Mouse (Mus musculus): Measurements from ENCODE around the gene Tuba1b. TPM values are rescaled to one million over a fixed set of nuclear protein-coding genes. Genes with fewer than 3 reads are reported as not detected.

Tuba1b gene
- polyA plus RNA-seq, 1 experiment, result 181 TPM

DNA sequence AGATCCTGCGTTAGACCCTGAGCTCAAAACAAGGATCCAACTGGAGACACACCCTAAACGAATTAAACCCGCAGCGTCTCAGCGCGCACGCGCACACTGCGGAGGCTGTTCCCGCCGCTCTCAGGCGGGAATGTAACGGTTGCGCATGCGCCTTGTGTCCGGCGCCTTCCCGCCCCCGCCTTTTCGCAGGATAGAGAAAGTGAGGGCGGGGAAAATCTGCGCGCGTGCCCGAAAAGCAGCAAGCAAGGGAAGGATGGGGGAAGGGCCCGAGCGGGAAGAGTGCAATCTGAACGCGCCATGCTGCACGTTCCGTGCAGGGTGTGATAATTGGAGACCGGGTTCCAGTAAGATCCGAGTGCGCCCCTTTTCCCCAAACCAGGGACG, 540 bp downstream of the Tuba1b start:
- no peak for TF ChIP-seq GATA1 (IDR thresholded peaks at IDR 0.05; ENCODE audit: low read length)

DNA sequence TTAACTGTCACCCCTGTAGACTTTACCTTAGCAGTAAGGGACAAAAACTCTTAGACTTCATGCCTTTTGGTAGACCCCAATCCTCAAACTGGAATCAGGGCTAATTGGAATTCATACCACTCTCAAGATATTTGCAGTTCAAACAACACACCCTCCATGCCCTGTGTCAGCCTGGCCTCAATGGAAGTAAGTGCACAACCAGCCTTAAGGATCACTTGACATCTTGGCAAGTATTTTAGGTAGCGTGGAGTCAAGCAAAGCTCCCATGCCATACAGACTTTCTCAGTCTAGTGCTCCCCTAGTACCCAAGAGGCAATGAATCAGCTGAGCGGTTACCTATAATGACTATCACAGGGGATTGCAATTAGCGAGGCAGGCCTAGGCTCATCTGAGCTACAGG, 3.4 kb downstream of the Tuba1b start:
- TF ChIP-seq GATA1 (IDR thresholded peaks at IDR 0.05; ENCODE audit: low read length), result no peak

DNA sequence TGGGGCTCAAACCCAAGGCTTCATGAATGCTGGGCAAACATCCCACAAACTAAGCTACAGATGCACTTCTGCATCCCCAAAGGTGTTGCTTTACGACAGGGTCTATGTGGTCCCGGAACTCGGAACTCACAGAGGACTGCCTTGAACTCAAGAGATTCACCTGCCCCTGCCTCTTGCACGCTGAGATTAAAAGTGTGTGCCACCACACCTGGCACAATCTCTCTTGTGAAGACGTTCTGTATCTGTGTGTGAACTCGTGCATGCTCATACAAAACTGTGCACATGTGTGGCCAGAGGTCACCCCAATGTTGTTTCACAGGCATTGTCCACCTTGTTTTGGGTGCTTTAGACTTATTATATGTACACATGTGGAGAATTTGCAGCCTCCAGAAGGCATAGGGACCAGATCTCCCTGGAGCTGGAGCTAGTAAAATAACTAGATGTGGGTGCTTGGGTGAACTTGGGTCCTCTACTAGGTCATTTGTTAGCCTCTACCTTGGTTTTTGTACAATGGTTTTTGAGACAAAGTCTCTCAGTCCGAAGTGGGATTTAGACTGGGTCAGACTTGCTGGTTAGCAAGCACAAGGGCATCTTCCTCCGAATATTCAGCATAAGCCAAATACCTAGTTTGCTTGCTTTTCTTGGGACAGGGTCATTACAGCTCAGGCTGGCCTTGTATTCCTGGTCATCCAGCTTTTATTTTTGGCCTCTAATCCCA, 4.2 kb downstream of the Tuba1b start:
- TF ChIP-seq GATA1 (IDR thresholded peaks at IDR 0.05; ENCODE audit: low read length), result no peak

DNA sequence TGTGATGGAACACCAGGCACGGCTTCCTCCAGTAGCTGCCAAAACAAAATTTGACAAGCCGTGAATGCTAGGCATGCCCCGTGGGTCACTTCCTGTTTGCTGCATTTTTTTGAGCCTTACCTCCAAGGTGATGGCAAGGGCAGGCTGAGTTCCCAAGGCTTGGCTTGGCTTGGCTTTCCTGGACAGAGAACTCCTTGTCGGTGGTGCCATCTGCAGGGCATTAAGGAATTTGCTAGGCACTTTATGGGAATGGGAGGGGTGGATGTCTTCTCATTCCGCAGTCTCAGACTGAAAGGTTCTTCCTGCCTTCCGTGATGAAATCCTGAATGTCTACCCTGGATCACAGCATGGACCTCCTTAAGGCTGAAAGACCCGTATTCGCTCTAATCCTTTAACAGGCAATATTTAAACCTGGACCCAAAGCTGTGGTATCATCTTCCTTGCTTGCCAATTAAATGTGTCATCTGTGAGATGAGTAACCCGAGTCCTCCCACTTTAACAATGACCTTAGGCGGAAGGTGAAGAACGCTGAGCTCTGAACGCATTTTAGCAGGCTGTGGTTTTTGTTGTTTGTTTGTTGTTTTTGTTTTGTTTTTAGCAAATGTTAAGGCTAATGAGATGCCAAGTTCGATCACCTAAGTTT, 5.6 kb downstream of the Tuba1b start:
- TF ChIP-seq GATA1 (IDR thresholded peaks at IDR 0.05; ENCODE audit: low read length), result no peak

DNA sequence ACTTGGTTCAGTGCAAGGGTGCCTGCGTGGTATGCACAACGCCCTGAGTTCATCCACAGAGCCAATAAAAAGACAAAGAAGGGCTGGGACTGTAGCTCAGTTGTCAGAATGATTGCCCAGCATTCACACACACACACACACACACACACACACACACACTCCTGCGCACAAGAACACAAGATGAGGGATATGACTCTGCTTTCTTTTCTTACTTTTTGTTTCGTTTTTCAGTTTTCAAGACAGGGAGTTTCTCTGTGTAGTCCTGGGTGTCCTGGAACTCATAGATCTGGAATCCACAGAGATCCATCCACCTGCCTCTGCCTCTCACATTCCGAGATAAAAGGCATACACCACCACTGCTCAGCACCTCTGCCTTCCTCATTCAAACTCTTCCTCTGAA, 6.8 kb downstream of the Tuba1b start:
- TF ChIP-seq GATA1 (IDR thresholded peaks at IDR 0.05; ENCODE audit: low read length), result no peak

DNA sequence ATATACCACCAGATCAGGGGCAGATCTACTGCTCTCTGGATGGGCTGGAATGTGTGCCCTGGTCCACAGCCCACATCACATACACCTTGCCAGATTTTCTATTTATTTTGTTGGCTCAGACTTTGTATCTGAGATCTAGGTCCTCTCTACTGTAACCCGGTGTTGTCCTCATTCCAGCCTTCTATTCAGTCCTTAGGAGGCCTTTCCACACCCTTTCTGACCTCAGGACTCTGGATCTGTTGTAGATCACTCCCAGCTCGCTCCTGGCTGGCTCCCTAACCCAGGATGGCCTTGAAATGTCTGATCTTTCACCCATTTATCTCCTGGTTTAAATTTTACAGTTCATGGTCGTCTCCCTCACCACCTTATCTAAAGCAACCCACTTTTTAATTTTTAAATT, 9.7 kb downstream of the Tuba1b start:
- TF ChIP-seq GATA1 (IDR thresholded peaks at IDR 0.05; ENCODE audit: low read length), result no peak

DNA sequence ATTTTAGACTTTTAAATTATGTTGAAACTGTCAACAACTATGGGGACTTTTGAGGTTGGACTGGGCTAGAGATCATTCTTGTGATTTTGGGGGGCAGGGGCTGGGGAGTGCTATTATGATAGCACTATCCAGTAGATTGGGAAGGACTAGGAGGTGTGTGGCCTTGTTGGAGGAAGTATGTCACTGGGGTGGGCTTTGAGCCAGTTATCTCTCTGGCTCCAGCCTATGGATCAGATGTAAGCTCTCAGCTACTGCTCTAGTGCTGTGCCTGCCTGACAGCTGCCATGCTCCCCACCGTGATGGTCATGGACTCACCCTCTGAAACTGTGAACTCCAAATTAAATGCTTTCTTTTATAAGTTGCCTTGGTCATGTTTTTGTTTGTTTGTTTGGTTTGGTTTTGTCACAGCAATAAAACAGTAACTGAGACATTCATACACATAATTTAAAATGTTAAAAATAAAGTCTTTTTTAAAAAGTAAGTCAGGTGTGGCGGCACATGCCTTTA, 11.3 kb downstream of the Tuba1b start:
- TF ChIP-seq GATA1 (IDR thresholded peaks at IDR 0.05; ENCODE audit: low read length), result no peak

DNA sequence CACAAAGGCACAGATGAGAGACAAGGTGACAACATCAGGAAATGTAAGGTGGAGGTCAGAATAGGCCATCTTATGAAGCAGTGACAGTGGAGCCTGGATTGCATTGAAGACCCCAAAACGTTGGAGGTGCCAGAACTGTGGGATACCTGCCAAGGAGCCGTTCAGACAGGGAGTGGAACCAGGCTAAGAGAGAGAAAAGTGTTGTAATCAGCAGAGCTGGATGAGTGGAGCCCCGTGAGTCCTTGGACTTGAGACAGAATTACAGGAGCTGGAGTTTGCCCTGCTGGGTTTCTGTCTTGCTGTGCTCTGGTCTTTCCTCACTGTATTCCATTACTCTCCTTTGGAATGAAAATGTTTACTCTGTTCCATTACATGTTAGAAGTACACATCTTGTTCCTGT, 11.8 kb downstream of the Tuba1b start:
- TF ChIP-seq GATA1 (IDR thresholded peaks at IDR 0.05; ENCODE audit: low read length), result no peak

DNA sequence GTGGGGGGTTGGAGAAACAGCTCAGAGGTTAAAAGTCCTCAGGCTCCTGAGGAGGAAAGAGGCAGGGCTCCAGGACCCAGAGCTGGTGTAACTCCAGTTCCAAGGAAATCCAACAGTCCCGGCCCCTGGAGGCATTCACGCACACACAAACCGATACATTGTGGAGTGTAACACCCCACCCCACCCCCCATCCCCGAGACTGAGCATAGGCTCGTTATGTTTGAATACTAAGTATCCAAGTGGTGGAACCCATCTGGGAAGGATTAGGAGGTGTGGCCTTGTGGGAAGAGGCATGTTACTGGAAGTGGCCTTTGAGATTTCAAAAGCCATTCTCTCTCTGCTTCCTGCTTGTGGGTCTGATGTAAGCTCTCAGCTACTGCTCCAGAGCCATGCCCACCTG, 12.9 kb downstream of the Tuba1b start:
- TF ChIP-seq GATA1 (IDR thresholded peaks at IDR 0.05; ENCODE audit: low read length), result no peak

DNA sequence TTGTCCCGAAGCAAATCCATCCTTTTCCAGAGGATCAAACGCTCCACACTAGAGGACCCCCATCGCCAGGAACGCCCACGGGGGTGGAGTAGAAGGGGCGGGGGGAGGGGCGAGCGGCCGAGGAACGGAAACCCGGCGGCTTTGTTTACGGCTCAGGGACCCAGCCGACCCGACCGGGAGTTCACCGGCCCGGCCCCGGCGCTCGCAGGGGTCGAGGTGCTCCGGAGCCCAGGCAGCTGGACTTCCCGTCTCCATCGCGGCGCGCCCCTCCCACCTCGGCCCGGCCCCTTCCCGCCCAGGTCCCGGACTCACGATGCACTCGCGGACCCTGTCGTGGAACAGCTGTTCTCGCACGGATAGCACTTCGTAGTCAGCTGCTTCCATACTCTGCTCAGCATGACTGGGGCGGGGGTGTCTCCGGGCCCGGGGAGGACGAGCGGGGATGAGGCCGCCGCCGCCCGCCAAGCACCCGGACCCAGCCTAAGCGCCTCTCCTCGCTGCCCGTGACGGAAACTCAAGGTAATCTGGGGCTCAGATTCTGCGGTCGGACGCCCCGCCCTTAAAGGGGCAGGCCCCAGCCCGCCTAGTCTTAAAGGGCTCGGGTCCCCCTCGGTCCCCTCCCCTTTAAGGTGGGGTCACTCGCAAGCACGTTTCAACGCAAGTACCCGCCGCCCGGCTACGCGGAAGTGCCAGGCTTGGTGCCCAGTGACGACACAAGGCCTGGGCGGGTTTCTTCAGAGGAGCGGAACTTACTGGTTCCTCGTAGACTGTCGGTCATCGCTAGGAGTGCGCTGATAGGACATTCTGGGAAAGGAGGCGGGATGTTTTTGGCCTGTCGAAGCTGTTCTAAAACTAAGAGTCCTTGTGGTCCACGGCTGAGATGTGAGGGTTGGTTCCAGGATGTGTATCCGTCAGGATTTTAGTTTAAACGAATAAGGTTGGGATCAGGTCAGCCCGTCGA, 16.5 kb downstream of the Tuba1b start, which contains the start of gene Lmbr1l:
TSS of gene Lmbr1l (minus strand) at position 694 of the 961 bp plus-strand sequence.
- TF ChIP-seq GATA1 (IDR thresholded peaks at IDR 0.05; ENCODE audit: low read length), result no peak

DNA sequence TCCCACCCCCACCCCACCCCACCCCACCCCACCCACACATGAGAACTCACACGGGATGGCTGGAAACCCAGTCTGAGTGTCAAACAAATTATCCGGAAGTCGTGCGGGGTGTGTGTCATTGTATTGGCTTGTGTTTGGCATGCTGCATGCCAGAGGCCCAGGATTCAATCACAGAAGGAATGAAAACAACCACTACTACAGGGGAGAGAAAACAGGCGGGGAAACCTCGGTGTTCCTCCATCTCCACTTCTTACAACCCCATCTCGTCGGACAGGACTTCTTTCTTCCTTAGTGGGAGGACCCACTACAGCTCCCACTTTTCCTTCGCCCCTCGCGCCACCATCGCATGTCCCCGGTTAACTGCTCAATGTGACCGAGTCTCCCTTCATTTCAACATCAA, 17.3 kb downstream of the Tuba1b start:
- TF ChIP-seq GATA1 (IDR thresholded peaks at IDR 0.05; ENCODE audit: low read length), result no peak

DNA sequence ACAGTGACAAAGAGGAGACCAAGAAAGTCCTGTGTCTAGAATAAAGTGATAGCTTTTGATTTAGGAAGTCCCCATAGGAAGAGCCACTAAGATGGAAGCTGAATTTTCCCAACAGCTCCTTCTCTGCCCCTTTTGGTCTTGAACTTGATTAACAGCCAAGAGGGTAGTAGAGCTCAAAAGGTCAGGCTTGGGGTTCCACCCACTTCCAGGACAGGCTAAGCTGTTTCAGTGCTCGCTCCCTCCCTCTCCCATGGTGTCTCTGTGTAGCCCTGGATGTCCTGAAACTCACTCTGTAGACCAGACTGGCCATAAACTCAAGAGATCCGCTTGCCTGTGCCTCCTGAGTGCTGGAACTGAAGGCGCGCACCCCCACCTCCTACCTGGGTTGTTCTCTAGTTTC, 18.3 kb downstream of the Tuba1b start:
- TF ChIP-seq GATA1 (IDR thresholded peaks at IDR 0.05; ENCODE audit: low read length), result no peak

DNA sequence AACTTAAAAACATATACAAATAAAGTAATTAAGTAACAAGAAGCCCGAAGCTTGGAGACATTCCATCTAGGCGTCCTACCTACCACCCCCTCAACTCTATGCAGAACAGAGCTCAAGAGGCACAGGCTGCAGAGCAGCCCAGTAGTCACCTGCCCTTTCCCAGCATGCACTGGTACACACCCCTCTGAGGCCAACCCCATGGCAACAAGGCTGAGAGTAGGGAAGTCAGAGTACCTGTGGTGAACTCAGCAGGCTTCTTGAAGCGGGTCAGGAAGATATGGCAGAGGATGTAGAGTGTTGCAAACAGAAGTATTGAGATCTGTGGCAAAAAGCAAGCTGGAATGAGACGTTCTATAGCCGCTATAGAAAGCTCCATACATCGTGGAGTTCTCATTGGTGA, 19.5 kb downstream of the Tuba1b start:
- no peak for TF ChIP-seq GATA1 (IDR thresholded peaks at IDR 0.05; ENCODE audit: low read length)

DNA sequence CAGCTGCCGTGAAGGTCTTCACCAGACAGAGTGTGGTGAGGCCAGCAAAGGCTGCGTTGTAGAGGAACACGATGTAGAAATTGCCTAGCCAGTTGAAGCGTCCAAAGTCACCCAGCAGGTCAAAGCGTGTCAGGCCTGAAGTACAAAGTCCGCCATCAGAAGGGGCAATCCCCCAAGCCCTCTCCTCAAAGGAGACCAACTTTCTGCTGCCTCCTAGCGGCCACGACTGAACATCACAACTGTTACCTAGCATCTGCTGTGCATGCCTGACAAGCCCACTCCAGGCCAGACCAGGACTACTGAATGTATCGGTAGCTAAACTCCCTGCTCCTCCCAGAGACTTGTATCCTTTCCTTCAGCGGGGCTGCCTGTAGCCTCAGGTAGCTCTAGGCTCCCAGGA, 29.7 kb downstream of the Tuba1b start:
- TF ChIP-seq GATA1 (IDR thresholded peaks at IDR 0.05; ENCODE audit: low read length), result no peak

DNA sequence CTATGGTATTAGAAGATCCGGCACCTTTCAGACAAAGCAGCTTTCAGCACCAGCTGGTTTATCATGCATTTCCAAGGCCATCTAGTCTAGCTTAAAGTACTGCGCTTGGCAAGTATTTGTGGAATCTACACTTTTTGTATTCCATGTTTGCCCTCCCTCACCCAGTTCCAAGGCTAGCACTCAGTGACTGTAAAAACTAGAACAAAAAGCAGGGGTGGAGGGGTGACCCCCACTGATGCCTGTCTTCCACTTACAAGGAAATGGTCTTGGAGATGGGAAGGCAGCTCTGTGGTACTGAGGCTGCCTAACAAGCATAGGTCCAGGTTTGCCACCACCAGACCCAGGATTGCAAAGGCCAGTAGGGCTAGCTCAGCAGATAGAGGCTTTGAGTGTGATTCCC, 31.8 kb downstream of the Tuba1b start:
- TF ChIP-seq GATA1 (IDR thresholded peaks at IDR 0.05; ENCODE audit: low read length), result no peak

DNA sequence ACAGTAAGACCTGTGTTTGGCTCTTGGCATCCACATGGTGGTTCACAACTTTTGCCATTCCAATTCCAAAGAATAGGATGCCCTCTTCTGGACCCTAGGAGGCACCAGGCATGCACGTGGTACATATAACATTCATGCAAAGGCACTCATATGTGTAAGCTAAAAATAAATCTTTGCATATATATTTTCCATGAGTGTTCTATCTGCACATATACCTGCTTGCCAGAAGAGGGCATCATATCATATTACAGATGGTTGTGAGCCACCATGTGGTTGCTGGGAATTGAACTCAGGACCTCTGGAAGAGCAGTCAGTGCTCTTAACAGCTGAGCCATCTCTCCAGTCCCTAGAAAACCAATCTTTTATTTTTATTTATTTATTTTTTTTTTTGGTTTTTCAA, 32.8 kb downstream of the Tuba1b start:
- TF ChIP-seq GATA1 (IDR thresholded peaks at IDR 0.05; ENCODE audit: low read length), result no peak

All from G1E-ER4 (cell line).